Mouse (Mus musculus): Measurements from ENCODE around the gene Xpo4. TPM values are rescaled to one million over a fixed set of nuclear protein-coding genes. Genes with fewer than 3 reads are reported as not detected.

Gene Xpo4
- polyA plus RNA-seq, 1 experiment = not detected

- H3K4me3 ChIP-seq (ENCODE audit: insufficient read depth, low read depth, low read length) = no peak overlapping the region
- no peaks in the 10 kb centered on the region for H3K4me1 ChIP-seq (ENCODE audit: control insufficient read depth, insufficient read depth, low read length)
- WGBS = 31% methylated on average over 8 of the region's 8 CpGs
- no peak overlapping the region for H3K27ac ChIP-seq (ENCODE audit: insufficient read depth, low read depth, low read length)
- no peak for TF ChIP-seq POLR2A (IDR thresholded peaks at IDR 0.05; ENCODE audit: insufficient read depth, low read depth, low read length)
- no peak for TF ChIP-seq CTCF (IDR thresholded peaks at IDR 0.05; ENCODE audit: insufficient read depth, low read depth, low read length)
Observed at GRCm38 (mm10) chr14:57606663-57607365, 58.4 kb downstream of the Xpo4 start.

GRCm38 (mm10) chr14:57593279-57593678 lies 72.0 kb downstream of the Xpo4 start:
- Histone ChIP-seq H3K4me3 (ENCODE audit: insufficient read depth, low read depth, low read length) (no peak overlapping the region), H3K4me1 (ENCODE audit: control insufficient read depth, insufficient read depth, low read length) (no peaks in the 10 kb centered on the region), H3K27ac (ENCODE audit: insufficient read depth, low read depth, low read length) (no peak overlapping the region)
- 93% methylated on average over 5 of the region's 5 CpGs for WGBS
- TF ChIP-seq POLR2A (IDR thresholded peaks at IDR 0.05; ENCODE audit: insufficient read depth, low read depth, low read length) = no peak
- no peak for TF ChIP-seq CTCF (IDR thresholded peaks at IDR 0.05; ENCODE audit: insufficient read depth, low read depth, low read length)

GRCm38 (mm10) chr14:57591830-57592229 lies 73.4 kb downstream of the Xpo4 start:
- 95% methylated on average over 3 of the region's 3 CpGs for WGBS
- Histone ChIP-seq H3K4me1 (ENCODE audit: control insufficient read depth, insufficient read depth, low read length) (no peaks in the 10 kb centered on the region), H3K27ac (ENCODE audit: insufficient read depth, low read depth, low read length) (no peak overlapping the region), H3K4me3 (ENCODE audit: insufficient read depth, low read depth, low read length) (no peak overlapping the region)
- TF ChIP-seq CTCF (IDR thresholded peaks at IDR 0.05; ENCODE audit: insufficient read depth, low read depth, low read length) (no peak), POLR2A (IDR thresholded peaks at IDR 0.05; ENCODE audit: insufficient read depth, low read depth, low read length) (no peak)

GRCm38 (mm10) chr14:57576364-57577060 lies 88.7 kb downstream of the Xpo4 start:
- no peak overlapping the region for H3K4me3 ChIP-seq (ENCODE audit: insufficient read depth, low read depth, low read length)
- 96% methylated on average over 2 of the region's 2 CpGs for WGBS
- no peak overlapping the region for H3K27ac ChIP-seq (ENCODE audit: insufficient read depth, low read depth, low read length)
- TF ChIP-seq CTCF (IDR thresholded peaks at IDR 0.05; ENCODE audit: insufficient read depth, low read depth, low read length) = no peak
- TF ChIP-seq POLR2A (IDR thresholded peaks at IDR 0.05; ENCODE audit: insufficient read depth, low read depth, low read length) = no peak
- H3K4me1 ChIP-seq (ENCODE audit: control insufficient read depth, insufficient read depth, low read length) = no peaks in the 10 kb centered on the region

DNA sequence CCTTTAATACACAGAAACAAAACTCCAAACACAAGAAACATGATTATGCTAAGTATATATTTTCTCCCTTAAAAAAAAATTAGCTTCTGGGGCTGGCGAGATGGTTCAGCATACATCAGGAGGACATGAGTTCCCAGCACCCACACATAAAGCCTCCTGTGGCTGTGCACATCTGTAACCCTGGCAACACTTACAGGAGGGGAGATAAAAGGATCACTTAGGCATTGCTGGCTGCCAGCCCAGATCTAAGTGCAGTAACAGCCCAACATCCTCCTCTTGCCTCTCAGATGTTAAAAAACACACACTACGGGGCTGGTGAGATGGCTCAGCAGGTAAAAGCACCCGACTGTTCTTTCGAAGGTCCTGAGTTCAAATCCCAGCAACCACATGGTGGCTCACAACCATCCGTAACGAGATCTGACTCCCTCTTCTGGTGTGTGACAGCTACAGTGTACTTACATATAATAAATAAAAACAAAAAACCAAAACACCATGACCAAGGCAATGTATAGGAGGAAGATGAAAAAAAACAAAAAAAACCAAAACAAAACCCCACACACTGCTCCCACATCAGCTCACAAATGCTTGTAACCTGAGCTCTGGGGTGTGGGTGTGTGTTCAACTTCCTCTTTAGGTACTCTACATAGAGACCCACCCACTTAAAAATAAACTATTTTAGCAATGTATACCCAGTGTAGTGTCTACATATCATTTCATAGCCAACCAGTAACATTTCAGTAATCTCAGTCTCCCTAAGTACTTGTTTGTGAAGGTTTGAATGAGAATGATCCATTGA lies 90.2 kb downstream of the Xpo4 start:
- Histone ChIP-seq H3K27ac (ENCODE audit: insufficient read depth, low read depth, low read length) (no peak overlapping the region), H3K4me3 (ENCODE audit: insufficient read depth, low read depth, low read length) (no peak overlapping the region), H3K4me1 (ENCODE audit: control insufficient read depth, insufficient read depth, low read length) (no peaks in the 10 kb centered on the region)
- WGBS = 56% methylated on average over 6 of the region's 6 CpGs
- TF ChIP-seq POLR2A (IDR thresholded peaks at IDR 0.05; ENCODE audit: insufficient read depth, low read depth, low read length) (no peak), CTCF (IDR thresholded peaks at IDR 0.05; ENCODE audit: insufficient read depth, low read depth, low read length) (no peak)

DNA sequence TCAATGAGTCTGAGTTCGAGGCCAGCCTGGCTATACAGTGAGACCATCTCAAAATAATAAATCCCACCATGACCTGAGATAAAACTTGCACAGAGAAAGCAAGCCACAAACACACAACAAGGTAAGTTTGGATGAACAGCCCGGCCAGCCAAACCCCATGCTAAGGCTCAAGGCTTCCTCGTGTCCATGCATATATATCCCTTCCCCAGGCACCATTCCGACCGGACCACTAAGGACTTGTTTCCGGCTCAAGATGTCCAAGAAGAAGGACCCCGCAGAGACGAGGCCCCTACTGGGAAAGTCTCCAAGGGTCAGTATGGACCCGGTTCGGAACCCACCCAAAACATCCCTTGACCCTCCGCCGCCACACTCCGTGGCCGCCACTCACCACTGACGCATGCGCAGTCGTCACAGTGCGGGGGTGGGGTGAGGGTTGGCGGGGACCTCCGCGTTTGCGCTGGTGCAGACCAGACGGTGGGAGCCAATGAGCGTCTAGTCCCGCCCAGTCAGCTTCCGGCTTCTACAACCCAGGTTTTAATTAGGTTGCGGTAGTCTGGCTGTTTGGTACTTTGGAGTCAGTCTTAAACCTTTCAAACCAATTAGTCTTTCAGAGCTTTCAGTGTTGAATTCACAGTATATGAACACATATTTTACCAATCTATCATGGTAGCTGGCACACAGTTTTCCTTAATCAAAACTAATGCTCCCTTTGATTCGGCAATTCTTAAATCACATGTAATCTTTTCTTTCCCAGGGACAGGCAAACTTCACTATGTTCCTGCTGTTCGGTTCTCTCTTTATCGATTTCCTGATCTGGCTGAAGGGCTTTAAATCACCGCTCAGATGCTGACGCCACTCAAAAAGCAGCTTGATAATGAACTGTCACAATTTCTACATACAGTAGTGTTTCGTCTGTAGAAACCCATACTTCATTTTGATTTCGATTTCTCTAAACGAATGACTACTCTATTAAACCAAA lies 93.8 kb downstream of the Xpo4 start, which contains the start of gene Eef1akmt1:
Gene Eef1akmt1, minus strand, starts transcription at position 458 of the 979 bp plus-strand sequence.
- TF ChIP-seq POLR2A (IDR thresholded peaks at IDR 0.05; ENCODE audit: insufficient read depth, low read depth, low read length) = peak; percentile 95
- TF ChIP-seq CTCF (IDR thresholded peaks at IDR 0.05; ENCODE audit: insufficient read depth, low read depth, low read length) = no peak
- WGBS = 6% methylated on average over 35 of the region's 35 CpGs
- H3K4me3 ChIP-seq (ENCODE audit: insufficient read depth, low read depth, low read length) = peak within 1 kb of the TSS; percentile 56
- no peaks in the 10 kb centered on the region for H3K4me1 ChIP-seq (ENCODE audit: control insufficient read depth, insufficient read depth, low read length)
- H3K27ac ChIP-seq (ENCODE audit: insufficient read depth, low read depth, low read length) = peak within 1 kb of the TSS; percentile 58

- 93% methylated on average over 6 of the region's 6 CpGs for WGBS
- no peak overlapping the region for H3K4me3 ChIP-seq (ENCODE audit: insufficient read depth, low read depth, low read length)
- TF ChIP-seq POLR2A (IDR thresholded peaks at IDR 0.05; ENCODE audit: insufficient read depth, low read depth, low read length) = no peak
- no peak for TF ChIP-seq CTCF (IDR thresholded peaks at IDR 0.05; ENCODE audit: insufficient read depth, low read depth, low read length)
- H3K4me1 ChIP-seq (ENCODE audit: control insufficient read depth, insufficient read depth, low read length) = no peaks in the 10 kb centered on the region; the same call in 1 of the 2 replicates
- no peak overlapping the region for H3K27ac ChIP-seq (ENCODE audit: insufficient read depth, low read depth, low read length)
Observed at GRCm38 (mm10) chr14:57565626-57566025, 99.6 kb downstream of the Xpo4 start.

DNA sequence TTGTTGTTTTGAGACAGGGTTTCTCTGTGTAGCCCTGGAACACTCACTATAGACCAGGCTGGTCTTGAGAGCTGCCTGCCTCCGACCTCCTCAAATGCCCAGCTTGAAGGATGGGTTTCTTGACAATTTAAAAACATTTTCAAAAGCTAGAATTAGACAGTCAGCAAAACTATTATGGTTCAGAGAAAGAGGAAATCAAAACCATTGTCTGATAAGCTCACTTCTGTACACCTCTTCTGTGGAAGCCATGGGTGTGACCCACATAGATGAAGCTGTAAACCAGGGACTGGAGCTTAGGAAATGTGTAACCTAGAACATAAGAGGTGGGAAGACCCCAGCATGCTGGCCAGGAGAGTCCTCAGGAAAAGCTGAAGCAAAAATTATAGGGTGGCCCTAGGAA lies 108.3 kb downstream of the Xpo4 start:
- 85% methylated on average over 1 of the region's 1 CpGs for WGBS
- Histone ChIP-seq H3K27ac (ENCODE audit: insufficient read depth, low read depth, low read length) (no peak overlapping the region), H3K4me1 (ENCODE audit: control insufficient read depth, insufficient read depth, low read length) (peaks cover 4% of the 10 kb centered on the region; the same call in 1 of the 2 replicates), H3K4me3 (ENCODE audit: insufficient read depth, low read depth, low read length) (no peak overlapping the region)
- TF ChIP-seq POLR2A (IDR thresholded peaks at IDR 0.05; ENCODE audit: insufficient read depth, low read depth, low read length) = no peak
- no peak for TF ChIP-seq CTCF (IDR thresholded peaks at IDR 0.05; ENCODE audit: insufficient read depth, low read depth, low read length)
